Mouse (Mus musculus): ENCODE measurements around the gene Cnot6. TPM values are rescaled to one million over a fixed set of nuclear protein-coding genes. Genes with fewer than 3 reads are reported as not detected.

The Cnot6 gene
- polyA plus RNA-seq, 1 experiment from 2014 or later = 53.9 TPM

DNA sequence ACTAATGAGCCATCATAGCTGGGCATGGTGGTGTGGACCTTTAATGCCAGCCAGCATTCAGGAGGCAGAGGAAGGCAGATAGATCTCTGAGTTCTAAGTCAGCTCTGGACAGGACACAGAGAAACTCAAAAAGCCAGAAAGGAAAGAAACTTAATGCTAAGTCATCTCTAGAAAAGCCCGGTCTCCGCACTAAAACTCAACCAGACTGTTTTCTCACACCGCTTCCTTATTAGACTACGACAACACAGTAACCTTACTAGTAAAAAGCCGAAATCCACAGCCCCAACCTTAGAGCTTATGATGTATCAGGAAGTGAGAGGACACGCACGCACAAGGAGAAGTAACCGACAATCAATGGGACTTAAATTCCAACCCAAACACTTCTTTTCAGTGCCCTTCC, 10.5 kb downstream of the Cnot6 start:
- DNase-seq (ENCODE audit: low spot score) = no peak
- no peak overlapping the region for H3K4me3 ChIP-seq (ENCODE audit: low read depth, low read length)
- H3K36me3 ChIP-seq (ENCODE audit: control insufficient read depth, insufficient read depth, low read length) = peaks cover 10% of the 10 kb centered on the region
- H3K9me3 ChIP-seq (ENCODE audit: control insufficient read depth, low read length) = no peaks in the 10 kb centered on the region
- no peaks in the 10 kb centered on the region for H3K27me3 ChIP-seq (ENCODE audit: control insufficient read depth, insufficient read depth, low read length)
- H3K4me2 ChIP-seq (ENCODE audit: low read depth) = no peak overlapping the region
- no peaks in the 10 kb centered on the region for H3K4me1 ChIP-seq (ENCODE audit: control insufficient read depth, insufficient read depth, low read length)
- 98% methylated on average over 8 of the region's 8 CpGs for WGBS
- ATAC-seq (ENCODE audit: insufficient read depth, low FRiP score, low TSS enrichment) = no peak
- H3K27ac ChIP-seq (ENCODE audit: low read depth, low read length) = no peak overlapping the region
- H3K9ac ChIP-seq (ENCODE audit: low read length) = no peak overlapping the region

DNA sequence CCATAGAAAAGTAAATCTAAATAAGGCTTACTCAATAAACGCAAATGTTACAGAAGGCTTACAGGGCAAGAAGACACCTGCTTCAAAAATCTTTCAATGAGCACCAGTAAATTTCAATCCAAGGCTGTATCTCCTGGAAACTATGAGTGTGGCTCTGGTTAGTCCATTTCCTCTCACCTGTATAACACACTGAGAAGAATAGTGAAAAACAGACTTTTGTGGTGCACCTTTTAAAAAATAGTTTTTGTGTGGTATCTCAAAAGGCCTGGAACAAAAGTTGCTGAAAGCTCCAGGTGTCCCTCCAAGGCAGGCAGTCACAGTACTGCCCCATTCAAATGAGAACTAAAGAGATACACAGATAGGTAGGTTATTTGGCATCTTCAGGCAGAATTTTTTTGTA, 13.4 kb downstream of the Cnot6 start:
- no peaks in the 10 kb centered on the region for H3K9me3 ChIP-seq (ENCODE audit: control insufficient read depth, low read length)
- no peak overlapping the region for H3K9ac ChIP-seq (ENCODE audit: low read length)
- ATAC-seq (ENCODE audit: insufficient read depth, low FRiP score, low TSS enrichment) = no peak
- no peak overlapping the region for H3K4me3 ChIP-seq (ENCODE audit: low read depth, low read length)
- no peaks in the 10 kb centered on the region for H3K27me3 ChIP-seq (ENCODE audit: control insufficient read depth, insufficient read depth, low read length)
- WGBS = 89% methylated on average over 1 of the region's 1 CpGs
- DNase-seq (ENCODE audit: low spot score) = no peak
- no peaks in the 10 kb centered on the region for H3K4me1 ChIP-seq (ENCODE audit: control insufficient read depth, insufficient read depth, low read length)
- peaks cover 9% of the 10 kb centered on the region for H3K36me3 ChIP-seq (ENCODE audit: control insufficient read depth, insufficient read depth, low read length)
- no peak overlapping the region for H3K4me2 ChIP-seq (ENCODE audit: low read depth)
- H3K27ac ChIP-seq (ENCODE audit: low read depth, low read length) = no peak overlapping the region

DNA sequence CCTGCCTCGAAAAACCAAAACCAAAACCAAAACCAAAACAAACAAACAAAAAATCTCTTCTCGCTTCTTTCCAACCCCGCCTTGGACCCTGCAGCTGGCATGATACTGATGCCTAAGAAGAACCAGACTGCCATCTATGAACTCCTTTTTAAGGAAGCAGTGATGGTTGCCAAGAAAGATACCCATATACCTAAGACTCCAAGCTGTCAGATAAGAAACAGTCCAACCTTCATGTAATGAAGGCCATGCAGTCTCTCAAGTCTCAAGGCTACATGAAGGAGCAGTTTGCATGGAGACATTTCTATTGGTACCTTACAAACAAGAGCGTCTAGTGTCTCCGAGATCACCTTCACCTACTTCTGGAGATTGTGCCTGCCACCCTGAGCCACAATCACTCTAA, 14.7 kb downstream of the Cnot6 start:
- H3K27ac ChIP-seq (ENCODE audit: low read depth, low read length) = no peak overlapping the region
- no peaks in the 10 kb centered on the region for H3K9me3 ChIP-seq (ENCODE audit: control insufficient read depth, low read length)
- H3K9ac ChIP-seq (ENCODE audit: low read length) = no peak overlapping the region
- DNase-seq (ENCODE audit: low spot score) (no peak), ATAC-seq (ENCODE audit: insufficient read depth, low FRiP score, low TSS enrichment) (no peak)
- WGBS = 93% methylated on average over 5 of the region's 5 CpGs
- no peaks in the 10 kb centered on the region for H3K27me3 ChIP-seq (ENCODE audit: control insufficient read depth, insufficient read depth, low read length)
- no peak overlapping the region for H3K4me2 ChIP-seq (ENCODE audit: low read depth)
- H3K4me3 ChIP-seq (ENCODE audit: low read depth, low read length) = no peak overlapping the region
- no peaks in the 10 kb centered on the region for H3K4me1 ChIP-seq (ENCODE audit: control insufficient read depth, insufficient read depth, low read length)
- peaks cover 9% of the 10 kb centered on the region for H3K36me3 ChIP-seq (ENCODE audit: control insufficient read depth, insufficient read depth, low read length)

DNA sequence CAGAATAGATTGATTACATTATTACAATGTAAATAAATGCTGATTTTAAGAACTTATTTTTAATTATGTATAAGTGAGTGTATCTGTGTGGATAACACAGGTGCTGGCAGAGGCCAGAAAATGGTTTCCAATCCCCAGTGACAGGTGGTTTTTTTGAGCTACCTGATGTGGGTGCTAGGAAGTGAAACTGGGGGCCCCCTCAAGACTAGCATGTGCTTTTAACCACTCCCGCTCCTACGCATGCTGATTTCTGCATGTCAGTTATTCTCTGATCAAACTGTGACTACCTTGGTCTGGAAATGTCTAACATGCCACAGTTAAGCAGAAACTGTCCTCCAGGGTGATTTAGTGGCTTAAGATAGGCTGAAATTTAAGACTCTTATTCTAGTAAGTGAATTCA, 16.1 kb downstream of the Cnot6 start:
- Histone ChIP-seq H3K4me2 (ENCODE audit: low read depth) (no peak overlapping the region), H3K36me3 (ENCODE audit: control insufficient read depth, insufficient read depth, low read length) (peaks cover 3% of the 10 kb centered on the region), H3K4me3 (ENCODE audit: low read depth, low read length) (no peak overlapping the region), H3K9me3 (ENCODE audit: control insufficient read depth, low read length) (no peaks in the 10 kb centered on the region), H3K27ac (ENCODE audit: low read depth, low read length) (no peak overlapping the region), H3K4me1 (ENCODE audit: control insufficient read depth, insufficient read depth, low read length) (no peaks in the 10 kb centered on the region), H3K27me3 (ENCODE audit: control insufficient read depth, insufficient read depth, low read length) (no peaks in the 10 kb centered on the region), H3K9ac (ENCODE audit: low read length) (no peak overlapping the region)
- DNase-seq (ENCODE audit: low spot score) (no peak), ATAC-seq (ENCODE audit: insufficient read depth, low FRiP score, low TSS enrichment) (no peak)
- 91% methylated on average over 2 of the region's 2 CpGs for WGBS

DNA sequence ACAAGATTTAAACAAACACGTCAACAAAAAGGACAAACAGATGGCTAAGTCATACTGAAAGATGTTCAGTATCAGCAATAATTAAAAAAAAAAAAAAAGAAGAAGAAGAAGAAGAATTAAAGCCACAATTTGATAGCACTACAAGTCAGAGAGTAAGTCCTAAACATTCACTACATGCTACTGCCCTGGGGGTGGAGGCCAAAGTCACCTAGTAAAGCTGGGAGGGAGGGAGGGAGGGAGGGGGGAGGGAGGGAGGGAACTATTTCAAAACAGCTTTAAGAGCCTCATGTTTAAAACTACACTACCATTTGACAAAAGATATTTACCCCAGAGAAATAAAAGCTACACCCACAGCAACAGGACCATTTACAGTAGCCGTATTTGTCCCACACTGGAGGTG, 16.8 kb downstream of the Cnot6 start:
- no peak for ATAC-seq (ENCODE audit: insufficient read depth, low FRiP score, low TSS enrichment)
- Histone ChIP-seq H3K27ac (ENCODE audit: low read depth, low read length) (no peak overlapping the region), H3K27me3 (ENCODE audit: control insufficient read depth, insufficient read depth, low read length) (no peaks in the 10 kb centered on the region), H3K4me1 (ENCODE audit: control insufficient read depth, insufficient read depth, low read length) (no peaks in the 10 kb centered on the region), H3K4me3 (ENCODE audit: low read depth, low read length) (no peak overlapping the region), H3K9me3 (ENCODE audit: control insufficient read depth, low read length) (no peaks in the 10 kb centered on the region), H3K9ac (ENCODE audit: low read length) (no peak overlapping the region), H3K4me2 (ENCODE audit: low read depth) (no peak overlapping the region), H3K36me3 (ENCODE audit: control insufficient read depth, insufficient read depth, low read length) (peaks cover 3% of the 10 kb centered on the region)
- DNase-seq (ENCODE audit: low spot score) = no peak
- WGBS = 97% methylated on average over 2 of the region's 2 CpGs

DNA sequence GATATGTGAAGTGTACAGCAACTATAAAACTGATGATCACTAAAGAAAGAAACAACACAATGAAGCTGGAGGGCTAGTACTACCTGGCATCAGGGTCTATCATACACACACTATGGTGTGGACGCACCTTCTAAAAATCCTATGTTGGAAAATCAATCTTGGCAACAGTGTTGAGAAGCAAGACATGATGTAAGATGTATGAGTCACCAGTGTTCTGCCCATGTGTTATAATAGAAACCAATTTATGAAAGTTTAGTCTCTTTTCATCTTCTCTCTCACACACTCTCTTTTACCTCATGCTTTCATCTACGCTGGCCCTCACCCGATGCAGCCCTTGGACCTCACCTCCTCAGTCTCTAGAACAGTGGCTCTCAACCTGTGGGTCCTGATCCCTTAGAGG, 17.5 kb downstream of the Cnot6 start:
- no peak overlapping the region for H3K9ac ChIP-seq (ENCODE audit: low read length)
- no peaks in the 10 kb centered on the region for H3K4me1 ChIP-seq (ENCODE audit: control insufficient read depth, insufficient read depth, low read length)
- no peak overlapping the region for H3K27ac ChIP-seq (ENCODE audit: low read depth, low read length)
- no peak overlapping the region for H3K4me3 ChIP-seq (ENCODE audit: low read depth, low read length)
- H3K9me3 ChIP-seq (ENCODE audit: control insufficient read depth, low read length) = no peaks in the 10 kb centered on the region
- no peaks in the 10 kb centered on the region for H3K27me3 ChIP-seq (ENCODE audit: control insufficient read depth, insufficient read depth, low read length)
- 94% methylated on average over 3 of the region's 3 CpGs for WGBS
- ATAC-seq (ENCODE audit: insufficient read depth, low FRiP score, low TSS enrichment) (no peak), DNase-seq (ENCODE audit: low spot score) (no peak)
- no peak overlapping the region for H3K4me2 ChIP-seq (ENCODE audit: low read depth)
- peaks cover 3% of the 10 kb centered on the region for H3K36me3 ChIP-seq (ENCODE audit: control insufficient read depth, insufficient read depth, low read length)

DNA sequence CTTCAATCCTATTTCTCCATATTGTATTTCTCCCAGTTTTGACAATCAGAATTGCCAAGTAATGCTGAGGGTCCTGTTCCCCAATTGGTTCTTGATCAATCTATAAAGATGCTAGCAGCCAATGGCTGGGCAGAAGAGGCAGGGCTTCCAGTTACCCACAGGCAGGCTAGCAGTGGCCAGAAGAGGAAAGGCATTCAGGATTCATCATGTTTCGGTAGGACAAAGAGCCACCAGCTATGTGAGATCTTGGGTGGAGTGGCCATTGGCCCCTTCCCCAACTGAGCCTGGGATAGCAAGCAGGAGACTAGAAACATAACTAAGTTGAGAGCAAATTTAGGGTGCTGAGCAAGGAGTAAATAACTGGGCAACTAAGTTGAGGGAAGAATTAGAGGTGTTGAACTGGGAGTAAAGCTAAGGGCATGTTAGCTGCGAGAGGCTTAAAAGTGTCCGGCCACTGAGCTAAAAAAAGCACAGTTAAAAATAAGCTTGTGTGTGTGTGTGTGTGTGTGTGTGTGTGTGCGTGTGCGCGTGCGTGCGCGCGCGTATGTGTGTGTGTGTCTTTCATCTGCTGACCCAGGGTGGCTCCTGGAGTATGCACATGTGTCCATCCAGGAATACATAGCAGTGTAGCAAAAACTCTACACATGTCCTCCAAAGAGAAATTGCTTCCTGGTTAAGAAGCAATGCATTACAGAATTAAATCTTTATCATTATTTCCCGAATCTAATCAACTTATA, 28.1 kb downstream of the Cnot6 start:
- no peaks in the 10 kb centered on the region; the same call in none of the 2 replicates for H3K36me3 ChIP-seq (ENCODE audit: control insufficient read depth, insufficient read depth, low read length)

DNA sequence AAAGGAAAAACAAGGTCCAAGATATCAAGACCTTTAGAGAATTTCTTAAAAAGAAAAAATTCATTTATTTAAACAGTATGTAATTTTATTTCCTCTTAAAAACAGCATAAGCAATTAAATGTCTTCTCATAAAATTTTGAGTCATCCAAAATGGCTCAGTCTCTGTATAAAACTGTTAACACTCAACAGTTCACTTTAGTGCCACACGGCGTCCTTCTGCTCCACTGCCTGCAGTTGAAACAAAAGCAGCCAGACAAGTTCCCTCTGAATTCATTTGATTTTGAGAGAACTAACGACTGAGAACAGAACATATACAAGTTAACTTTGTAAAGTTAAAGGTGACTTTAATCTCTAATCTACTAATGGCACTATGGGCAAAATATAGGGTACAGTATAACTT, 39.1 kb downstream of the Cnot6 start:
- H3K27ac ChIP-seq (ENCODE audit: low read depth, low read length) = no peak overlapping the region
- H3K4me3 ChIP-seq (ENCODE audit: low read depth, low read length) = no peak overlapping the region
- H3K4me2 ChIP-seq (ENCODE audit: low read depth) = no peak overlapping the region
- no peak overlapping the region for H3K9ac ChIP-seq (ENCODE audit: low read length)
- DNase-seq (ENCODE audit: low spot score) (no peak), ATAC-seq (ENCODE audit: insufficient read depth, low FRiP score, low TSS enrichment) (no peak)
- H3K9me3 ChIP-seq (ENCODE audit: control insufficient read depth, low read length) = no peaks in the 10 kb centered on the region
- H3K27me3 ChIP-seq (ENCODE audit: control insufficient read depth, insufficient read depth, low read length) = no peaks in the 10 kb centered on the region
- no peaks in the 10 kb centered on the region for H3K4me1 ChIP-seq (ENCODE audit: control insufficient read depth, insufficient read depth, low read length)
- 90% methylated on average over 3 of the region's 3 CpGs for WGBS
- peaks cover 7% of the 10 kb centered on the region for H3K36me3 ChIP-seq (ENCODE audit: control insufficient read depth, insufficient read depth, low read length)

More for the DNA sequence above, 28.1 kb downstream of the Cnot6 start:
- no peaks in the 10 kb centered on the region for H3K4me1 ChIP-seq (ENCODE audit: control insufficient read depth, insufficient read depth, low read length)
- ATAC-seq (ENCODE audit: insufficient read depth, low FRiP score, low TSS enrichment) = no peak
- no peak overlapping the region for H3K4me3 ChIP-seq (ENCODE audit: low read depth, low read length)
- DNase-seq (ENCODE audit: low spot score) = no peak
- 97% methylated on average over 12 of the region's 12 CpGs for WGBS
- no peaks in the 10 kb centered on the region for H3K27me3 ChIP-seq (ENCODE audit: control insufficient read depth, insufficient read depth, low read length)
- no peak overlapping the region for H3K4me2 ChIP-seq (ENCODE audit: low read depth)
- no peak overlapping the region for H3K9ac ChIP-seq (ENCODE audit: low read length)
- no peak overlapping the region for H3K27ac ChIP-seq (ENCODE audit: low read depth, low read length)
- H3K9me3 ChIP-seq (ENCODE audit: control insufficient read depth, low read length) = no peaks in the 10 kb centered on the region

DNA sequence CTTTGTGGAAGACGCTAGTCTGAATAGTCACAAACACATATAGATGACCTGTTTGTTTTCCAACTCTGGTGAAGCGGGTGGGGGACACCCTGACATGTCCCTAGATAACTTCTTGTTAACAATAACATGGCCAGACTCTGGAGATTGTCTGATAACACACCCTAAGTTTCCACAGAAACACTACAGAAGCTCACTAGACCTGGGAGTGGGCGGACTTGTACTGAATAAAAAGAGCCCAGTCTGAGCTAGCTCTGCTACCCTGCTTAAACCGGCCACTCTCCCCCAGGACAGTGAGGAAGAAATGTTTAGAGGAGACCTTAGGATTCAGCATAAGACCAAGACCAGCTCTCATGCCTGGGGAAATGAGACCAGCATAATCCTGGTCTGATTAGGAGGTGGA, 47.1 kb downstream of the Cnot6 start:
- Histone ChIP-seq H3K9ac (ENCODE audit: low read length) (no peak overlapping the region), H3K36me3 (ENCODE audit: control insufficient read depth, insufficient read depth, low read length) (no peaks in the 10 kb centered on the region), H3K4me2 (ENCODE audit: low read depth) (no peak overlapping the region), H3K27me3 (ENCODE audit: control insufficient read depth, insufficient read depth, low read length) (no peaks in the 10 kb centered on the region), H3K9me3 (ENCODE audit: control insufficient read depth, low read length) (no peaks in the 10 kb centered on the region), H3K4me3 (ENCODE audit: low read depth, low read length) (no peak overlapping the region), H3K27ac (ENCODE audit: low read depth, low read length) (no peak overlapping the region), H3K4me1 (ENCODE audit: control insufficient read depth, insufficient read depth, low read length) (no peaks in the 10 kb centered on the region)
- DNase-seq (ENCODE audit: low spot score) = no peak
- 83% methylated on average over 4 of the region's 4 CpGs for WGBS
- ATAC-seq (ENCODE audit: insufficient read depth, low FRiP score, low TSS enrichment) = no peak

Measured in neural tube, embryonic 11.5 days (tissue).